Mouse (Mus musculus): Measurements from ENCODE around the gene Zfp42. TPM values are rescaled to one million over a fixed set of nuclear protein-coding genes. Genes with fewer than 3 reads are reported as not detected.

Zfp42 gene
- polyA plus RNA-seq, 1 experiment from 2014 or later: not detected

- no peak for ATAC-seq (ENCODE audit: insufficient read depth, low FRiP score, low read depth)
- Histone ChIP-seq H3K4me3 (replicated peaks) (no peak overlapping the region), H3K27ac (no peak overlapping the region), H3K4me1 (no peaks in the 10 kb centered on the region), H3K9ac (no peak overlapping the region), H3K27me3 (replicated peaks) (no peaks in the 10 kb centered on the region), H3K4me2 (no peak overlapping the region), H3K9me3 (no peaks in the 10 kb centered on the region), H3K36me3 (no peaks in the 10 kb centered on the region)
- WGBS: 88% methylated on average over 21 of the region's 21 CpGs
Observed at GRCm38 (mm10) chr8:43295826-43296225, 11.0 kb downstream of the Zfp42 start.

DNA sequence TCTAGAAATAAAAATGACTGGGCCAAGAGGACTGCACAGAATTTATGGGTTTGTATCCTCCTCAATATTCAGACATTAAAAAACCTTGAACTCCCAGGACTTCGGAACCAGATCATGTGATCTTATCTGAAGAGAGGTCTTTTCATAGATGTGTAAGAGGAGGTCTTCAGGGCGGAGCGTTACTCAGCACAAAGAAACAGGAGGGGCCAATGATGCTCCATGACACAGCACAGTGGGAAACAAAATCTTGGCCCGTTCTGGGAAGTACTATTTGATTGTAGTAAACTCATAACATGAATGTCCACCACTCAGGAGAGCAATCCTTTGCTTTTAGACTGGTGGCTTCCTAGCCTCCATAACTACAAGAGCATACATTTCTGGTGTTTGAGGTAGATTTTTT, 12.6 kb downstream of the Zfp42 start:
- ATAC-seq (ENCODE audit: insufficient read depth, low FRiP score, low read depth): no peak
- Histone ChIP-seq H3K36me3 (no peaks in the 10 kb centered on the region), H3K27me3 (replicated peaks) (no peaks in the 10 kb centered on the region), H3K4me2 (no peak overlapping the region), H3K9me3 (no peaks in the 10 kb centered on the region), H3K4me3 (replicated peaks) (no peak overlapping the region), H3K27ac (no peak overlapping the region), H3K4me1 (no peaks in the 10 kb centered on the region), H3K9ac (no peak overlapping the region)
- WGBS: 90% methylated on average over 4 of the region's 4 CpGs

DNA sequence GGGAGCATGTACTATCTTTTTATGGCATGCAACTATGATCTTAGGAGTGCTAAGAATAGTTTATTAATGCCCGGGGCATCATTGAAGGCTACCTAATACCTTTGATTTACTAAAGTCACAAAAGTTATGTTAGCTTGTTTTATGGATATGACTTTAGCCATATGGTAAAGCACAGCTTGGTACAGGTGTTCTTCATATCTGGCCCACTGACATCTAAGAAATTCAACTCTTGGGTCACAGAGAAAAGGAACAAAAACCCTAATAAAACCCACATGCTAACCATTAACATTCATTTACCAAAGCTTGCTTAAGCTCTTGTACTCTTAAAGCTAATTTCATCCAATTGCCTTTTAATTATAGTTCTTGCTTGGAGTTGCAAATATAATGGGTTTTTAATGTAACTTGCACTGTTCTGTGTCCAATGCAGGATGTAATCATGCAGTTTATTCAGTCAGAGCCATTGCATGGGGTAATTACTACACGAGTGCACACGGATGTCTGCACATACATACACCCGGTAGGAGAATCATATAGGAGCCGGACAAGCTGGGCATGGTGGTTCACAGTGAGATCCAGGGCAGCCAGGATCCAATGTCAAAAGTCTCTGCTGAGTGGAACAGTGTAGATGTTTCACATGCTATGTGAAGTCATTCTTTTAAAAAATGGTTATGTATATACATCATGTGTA, 16.2 kb downstream of the Zfp42 start:
- Histone ChIP-seq H3K36me3 (no peaks in the 10 kb centered on the region), H3K9me3 (no peaks in the 10 kb centered on the region), H3K27me3 (replicated peaks) (no peaks in the 10 kb centered on the region), H3K4me3 (replicated peaks) (no peak overlapping the region), H3K27ac (no peak overlapping the region), H3K4me2 (no peak overlapping the region), H3K9ac (no peak overlapping the region), H3K4me1 (no peaks in the 10 kb centered on the region)
- no peak for ATAC-seq (ENCODE audit: insufficient read depth, low FRiP score, low read depth)
- 84% methylated on average over 5 of the region's 5 CpGs for WGBS

- Histone ChIP-seq H3K4me3 (replicated peaks) (no peak overlapping the region), H3K4me2 (no peak overlapping the region), H3K27me3 (replicated peaks) (no peaks in the 10 kb centered on the region), H3K4me1 (no peaks in the 10 kb centered on the region), H3K9me3 (no peaks in the 10 kb centered on the region), H3K27ac (no peak overlapping the region), H3K36me3 (no peaks in the 10 kb centered on the region), H3K9ac (no peak overlapping the region)
- ATAC-seq (ENCODE audit: insufficient read depth, low FRiP score, low read depth): no peak
- 96% methylated on average over 5 of the region's 5 CpGs for WGBS
Observed at GRCm38 (mm10) chr8:43289781-43290180, 17.0 kb downstream of the Zfp42 start.

- no peaks in the 10 kb centered on the region for H3K9me3 ChIP-seq
- no peaks in the 10 kb centered on the region for H3K27me3 ChIP-seq (replicated peaks)
- no peak overlapping the region for H3K9ac ChIP-seq
- 82% methylated on average over 1 of the region's 1 CpGs for WGBS
- no peak for ATAC-seq (ENCODE audit: insufficient read depth, low FRiP score, low read depth)
- H3K36me3 ChIP-seq: no peaks in the 10 kb centered on the region
- H3K27ac ChIP-seq: no peak overlapping the region
- H3K4me3 ChIP-seq (replicated peaks): no peak overlapping the region
- no peaks in the 10 kb centered on the region for H3K4me1 ChIP-seq
- no peak overlapping the region for H3K4me2 ChIP-seq
Observed at GRCm38 (mm10) chr8:43288840-43289239, 17.9 kb downstream of the Zfp42 start.

DNA sequence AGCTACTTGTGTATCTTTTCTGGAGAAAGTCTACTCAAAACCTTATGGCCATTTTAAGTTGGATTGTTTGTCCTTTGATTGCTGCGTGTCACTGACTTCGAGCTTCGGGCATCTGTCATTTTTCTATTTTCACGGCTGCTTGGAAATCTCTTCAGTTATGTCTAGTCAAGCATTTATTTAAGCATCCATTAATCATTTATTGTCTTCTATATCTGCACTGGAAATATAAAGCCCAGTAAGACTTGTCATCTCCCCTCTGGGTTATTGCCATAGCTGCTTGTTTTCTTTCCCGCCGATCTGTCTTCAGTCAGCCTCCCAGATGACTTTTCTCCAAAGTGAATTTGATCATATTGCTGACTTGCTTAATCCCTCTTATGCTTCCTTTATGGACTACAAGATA, 19.3 kb downstream of the Zfp42 start:
- no peaks in the 10 kb centered on the region for H3K27me3 ChIP-seq (replicated peaks)
- no peaks in the 10 kb centered on the region for H3K9me3 ChIP-seq
- no peak overlapping the region for H3K4me3 ChIP-seq (replicated peaks)
- H3K4me2 ChIP-seq: no peak overlapping the region
- no peaks in the 10 kb centered on the region for H3K4me1 ChIP-seq
- WGBS: 72% methylated on average over 6 of the region's 6 CpGs
- no peak overlapping the region for H3K27ac ChIP-seq
- no peak for ATAC-seq (ENCODE audit: insufficient read depth, low FRiP score, low read depth)
- H3K36me3 ChIP-seq: no peaks in the 10 kb centered on the region
- no peak overlapping the region for H3K9ac ChIP-seq

DNA sequence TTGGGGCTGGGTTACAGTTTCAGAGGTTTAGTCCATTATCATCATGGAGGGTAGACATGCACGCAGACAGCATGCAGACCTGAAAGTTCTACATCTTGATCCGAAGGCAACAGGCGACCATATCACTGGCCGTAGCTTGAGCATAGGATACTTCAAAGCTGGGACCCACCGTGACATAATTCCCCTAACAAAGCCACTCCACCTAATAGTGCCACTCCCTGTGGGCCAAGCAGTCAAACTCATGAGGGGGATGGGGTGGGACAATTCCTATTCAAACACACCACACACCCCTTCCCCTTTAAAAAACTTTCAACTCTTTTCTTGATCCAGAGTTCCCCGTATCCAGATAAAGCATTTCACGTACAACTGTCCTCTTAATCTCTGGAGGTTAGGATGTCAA, 23.5 kb downstream of the Zfp42 start:
- no peak overlapping the region for H3K9ac ChIP-seq
- WGBS: 88% methylated on average over 7 of the region's 7 CpGs
- H3K4me3 ChIP-seq (replicated peaks): no peak overlapping the region
- H3K27me3 ChIP-seq (replicated peaks): no peaks in the 10 kb centered on the region
- no peaks in the 10 kb centered on the region for H3K36me3 ChIP-seq
- ATAC-seq (ENCODE audit: insufficient read depth, low FRiP score, low read depth): no peak
- no peaks in the 10 kb centered on the region for H3K9me3 ChIP-seq
- no peak overlapping the region for H3K4me2 ChIP-seq
- no peak overlapping the region for H3K27ac ChIP-seq
- H3K4me1 ChIP-seq: no peaks in the 10 kb centered on the region

- no peak for ATAC-seq (ENCODE audit: insufficient read depth, low FRiP score, low read depth)
Observed at GRCm38 (mm10) chr8:43278397-43278796, 28.4 kb downstream of the Zfp42 start.

GRCm38 (mm10) chr8:43260961-43261360, 45.8 kb downstream of the Zfp42 start:
- no peak overlapping the region for H3K9ac ChIP-seq
- no peaks in the 10 kb centered on the region for H3K27me3 ChIP-seq (replicated peaks)
- ATAC-seq (ENCODE audit: insufficient read depth, low FRiP score, low read depth): no peak
- 75% methylated on average over 6 of the region's 6 CpGs for WGBS
- H3K4me1 ChIP-seq: no peaks in the 10 kb centered on the region
- no peaks in the 10 kb centered on the region for H3K9me3 ChIP-seq
- H3K36me3 ChIP-seq: no peaks in the 10 kb centered on the region
- no peak overlapping the region for H3K4me3 ChIP-seq (replicated peaks)
- no peak overlapping the region for H3K4me2 ChIP-seq
- no peak overlapping the region for H3K27ac ChIP-seq

More at GRCm38 (mm10) chr8:43278397-43278796, 28.4 kb downstream of the Zfp42 start:
- Histone ChIP-seq H3K27ac (no peak overlapping the region), H3K4me2 (no peak overlapping the region), H3K4me3 (replicated peaks) (no peak overlapping the region), H3K36me3 (no peaks in the 10 kb centered on the region), H3K9me3 (no peaks in the 10 kb centered on the region), H3K9ac (no peak overlapping the region), H3K27me3 (replicated peaks) (no peaks in the 10 kb centered on the region), H3K4me1 (no peaks in the 10 kb centered on the region)
- 63% methylated on average over 4 of the region's 4 CpGs for WGBS

DNA sequence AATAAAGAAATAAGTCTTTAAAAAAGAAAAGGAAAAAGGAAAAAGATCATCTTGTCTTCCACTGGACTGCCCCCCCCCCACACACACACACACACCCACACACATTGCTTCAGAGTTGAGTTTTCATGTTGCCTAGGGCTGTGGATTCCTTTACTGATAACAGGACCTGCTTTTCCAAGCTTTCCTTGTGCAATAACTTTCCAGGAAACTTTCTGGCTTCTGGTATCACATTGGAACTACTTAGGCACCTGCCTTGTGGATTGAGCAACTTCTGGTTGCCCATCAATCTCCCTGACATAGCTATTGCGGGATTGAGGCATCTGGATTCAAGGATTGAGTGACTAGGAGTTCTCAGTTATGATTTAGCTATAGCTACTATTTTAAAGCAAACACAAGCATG, 48.9 kb downstream of the Zfp42 start:
- H3K27me3 ChIP-seq (replicated peaks): no peaks in the 10 kb centered on the region
- no peaks in the 10 kb centered on the region for H3K9me3 ChIP-seq
- H3K27ac ChIP-seq: no peak overlapping the region
- H3K4me1 ChIP-seq: no peaks in the 10 kb centered on the region
- WGBS: 78% methylated on average over 1 of the region's 1 CpGs
- no peak overlapping the region for H3K4me2 ChIP-seq
- H3K36me3 ChIP-seq: no peaks in the 10 kb centered on the region
- H3K4me3 ChIP-seq (replicated peaks): no peak overlapping the region
- no peak overlapping the region for H3K9ac ChIP-seq
- ATAC-seq (ENCODE audit: insufficient read depth, low FRiP score, low read depth): no peak

- Histone ChIP-seq H3K4me1 (no peaks in the 10 kb centered on the region), H3K4me2 (no peak overlapping the region), H3K9ac (no peak overlapping the region), H3K36me3 (no peaks in the 10 kb centered on the region), H3K9me3 (no peaks in the 10 kb centered on the region), H3K27me3 (replicated peaks) (no peaks in the 10 kb centered on the region), H3K27ac (no peak overlapping the region), H3K4me3 (replicated peaks) (no peak overlapping the region)
- no peak for ATAC-seq (ENCODE audit: insufficient read depth, low FRiP score, low read depth)
- WGBS: 82% methylated on average over 6 of the region's 6 CpGs
Observed at GRCm38 (mm10) chr8:43255695-43256094, 51.1 kb downstream of the Zfp42 start.

GRCm38 (mm10) chr8:43251653-43252052, 55.1 kb downstream of the Zfp42 start:
- H3K4me1 ChIP-seq: no peaks in the 10 kb centered on the region
- H3K27me3 ChIP-seq (replicated peaks): no peaks in the 10 kb centered on the region
- H3K4me2 ChIP-seq: no peak overlapping the region
- H3K9ac ChIP-seq: no peak overlapping the region
- H3K36me3 ChIP-seq: no peaks in the 10 kb centered on the region
- ATAC-seq (ENCODE audit: insufficient read depth, low FRiP score, low read depth): no peak
- no peak overlapping the region for H3K27ac ChIP-seq
- WGBS: 74% methylated on average over 6 of the region's 6 CpGs
- no peak overlapping the region for H3K4me3 ChIP-seq (replicated peaks)
- no peaks in the 10 kb centered on the region for H3K9me3 ChIP-seq

DNA sequence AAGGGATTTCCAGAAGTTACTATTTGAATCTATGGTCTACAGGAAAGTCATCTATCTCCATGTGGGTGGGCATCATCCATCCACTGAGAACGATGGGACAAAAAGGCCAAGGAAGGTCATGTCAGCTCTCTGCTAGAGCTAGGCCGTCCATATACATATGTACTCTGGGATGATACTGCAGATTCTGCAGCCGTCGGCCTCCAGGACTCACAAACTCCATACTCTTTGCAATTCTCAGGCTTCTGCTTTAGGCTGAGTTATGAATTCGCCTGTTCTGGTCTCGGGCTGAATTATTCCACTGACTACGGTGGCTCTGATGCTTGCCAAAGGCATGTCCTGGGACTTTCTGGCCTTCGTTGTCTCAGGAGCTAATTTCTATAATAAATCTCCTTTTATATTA, 58.1 kb downstream of the Zfp42 start:
- ATAC-seq (ENCODE audit: insufficient read depth, low FRiP score, low read depth): no peak
- no peak overlapping the region for H3K9ac ChIP-seq
- no peaks in the 10 kb centered on the region for H3K36me3 ChIP-seq
- H3K4me3 ChIP-seq (replicated peaks): no peak overlapping the region
- no peak overlapping the region for H3K27ac ChIP-seq
- no peaks in the 10 kb centered on the region for H3K27me3 ChIP-seq (replicated peaks)
- no peaks in the 10 kb centered on the region for H3K4me1 ChIP-seq
- H3K9me3 ChIP-seq: no peaks in the 10 kb centered on the region
- H3K4me2 ChIP-seq: no peak overlapping the region
- 75% methylated on average over 8 of the region's 8 CpGs for WGBS
